Mouse (Mus musculus): Measurements from ENCODE around the gene Nol11. TPM values are rescaled to one million over a fixed set of nuclear protein-coding genes. Genes with fewer than 3 reads are reported as not detected.

Gene Nol11
- 10 to 100 TPM; 40.0 to 44.2 TPM for total RNA-seq (2023)

GRCm38 (mm10) chr11:107188565-107189552 is at the start of gene Nol11:
Gene Nol11, minus strand, starts transcription at chr11:107189381.

DNA sequence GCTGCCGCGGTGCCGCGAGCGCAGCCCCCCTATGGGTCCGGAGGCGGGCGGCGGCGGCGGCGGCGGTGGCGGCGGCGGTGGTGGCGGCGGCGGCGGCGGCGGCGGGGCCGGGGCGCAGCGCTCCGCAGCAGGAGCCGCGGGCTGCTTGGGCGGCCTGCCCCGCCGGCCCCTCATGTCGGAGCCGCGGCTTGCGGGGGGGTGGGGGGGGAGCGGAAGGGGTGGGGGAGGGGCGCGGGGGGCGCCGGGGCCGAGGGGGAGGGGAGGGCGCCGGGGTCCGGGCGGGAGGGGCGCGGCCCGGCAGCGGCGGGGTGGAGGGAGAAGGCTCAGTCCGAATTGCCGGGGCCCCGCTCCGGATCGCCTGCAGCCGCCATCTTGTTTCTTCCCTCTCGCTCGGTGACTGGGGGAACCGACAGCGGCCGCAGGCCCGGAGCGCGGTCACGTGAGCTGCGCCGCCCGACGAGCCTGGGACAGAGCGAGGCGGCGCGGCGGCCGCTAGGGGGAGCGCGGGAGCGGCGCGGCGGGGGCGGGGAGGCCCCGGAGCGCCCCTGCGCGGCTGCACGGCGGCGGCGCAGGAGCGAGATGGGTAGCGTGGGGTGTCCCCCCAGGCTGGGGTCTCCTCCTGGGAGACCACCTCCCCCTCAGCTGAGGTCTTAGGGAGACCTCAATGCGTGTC is 57.3 kb downstream of the Nol11 start, which contains the start of gene Bptf:
Gene Bptf, minus strand, starts transcription at position 379 of the 673 bp plus-strand sequence.

Other genes starting within 250 kb of the Nol11 start
- gene Kpna2, start 189.8 kb downstream of the Nol11 start, total RNA-seq (2023) = 10 to 100 TPM; 15.9 to 26.5 TPM
- under 1 TPM in 1 of 2 experiments, not detected in 1; 0.53 TPM for gene 1810010H24Rik, start 163.7 kb downstream of the Nol11 start, total RNA-seq (2023)
- 100 to 1,000 TPM; 156 TPM for gene Bptf, start 57.3 kb downstream of the Nol11 start, total RNA-seq (2023)